Mouse (Mus musculus): Measurements from ENCODE around the gene Gm28845.
"Not testable (repeated sequence)": the region's sequence is repeated elsewhere in the genome, so short reads cannot be mapped to it uniquely, and the experiment has no call there.

The Gm28845 gene

GRCm38 (mm10) chr1:65107654-65108279 is 11.6 kb downstream of the Gm28845 start:
- DNase-seq (ENCODE audit: low spot score): no peak

GRCm38 (mm10) chr1:65103273-65103672 is 16.1 kb downstream of the Gm28845 start, which contains the start of gene Cryga:
Gene Cryga, minus strand, starts transcription at chr1:65103373.
- DNase-seq (ENCODE audit: low spot score): no peak

GRCm38 (mm10) chr1:65096953-65097352 is 22.4 kb downstream of the Gm28845 start:
- no peak for DNase-seq (ENCODE audit: low spot score)

DNA sequence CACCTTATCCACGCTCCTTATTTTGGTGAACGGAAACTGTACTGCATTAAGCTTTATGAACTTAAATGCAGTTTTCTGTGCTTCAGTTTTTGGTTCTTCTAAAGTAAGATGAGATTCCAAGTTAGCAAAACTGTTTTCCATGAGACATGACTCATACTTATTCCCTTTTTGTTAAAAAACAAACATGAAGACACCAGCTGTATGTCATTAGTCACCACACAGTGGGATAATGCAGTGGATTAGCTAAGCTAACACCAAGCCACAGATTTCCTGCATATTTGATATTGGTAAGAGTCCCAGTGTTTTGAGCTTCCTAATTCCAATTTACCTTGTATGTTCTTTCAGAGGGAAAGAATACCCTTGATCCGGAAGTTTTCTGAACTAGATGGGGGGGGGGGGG is 27.8 kb downstream of the Gm28845 start:
- no peak for DNase-seq (ENCODE audit: low spot score)

GRCm38 (mm10) chr1:65090370-65090769 is 29.0 kb downstream of the Gm28845 start:
- DNase-seq (ENCODE audit: low spot score): peak; percentile 23

DNA sequence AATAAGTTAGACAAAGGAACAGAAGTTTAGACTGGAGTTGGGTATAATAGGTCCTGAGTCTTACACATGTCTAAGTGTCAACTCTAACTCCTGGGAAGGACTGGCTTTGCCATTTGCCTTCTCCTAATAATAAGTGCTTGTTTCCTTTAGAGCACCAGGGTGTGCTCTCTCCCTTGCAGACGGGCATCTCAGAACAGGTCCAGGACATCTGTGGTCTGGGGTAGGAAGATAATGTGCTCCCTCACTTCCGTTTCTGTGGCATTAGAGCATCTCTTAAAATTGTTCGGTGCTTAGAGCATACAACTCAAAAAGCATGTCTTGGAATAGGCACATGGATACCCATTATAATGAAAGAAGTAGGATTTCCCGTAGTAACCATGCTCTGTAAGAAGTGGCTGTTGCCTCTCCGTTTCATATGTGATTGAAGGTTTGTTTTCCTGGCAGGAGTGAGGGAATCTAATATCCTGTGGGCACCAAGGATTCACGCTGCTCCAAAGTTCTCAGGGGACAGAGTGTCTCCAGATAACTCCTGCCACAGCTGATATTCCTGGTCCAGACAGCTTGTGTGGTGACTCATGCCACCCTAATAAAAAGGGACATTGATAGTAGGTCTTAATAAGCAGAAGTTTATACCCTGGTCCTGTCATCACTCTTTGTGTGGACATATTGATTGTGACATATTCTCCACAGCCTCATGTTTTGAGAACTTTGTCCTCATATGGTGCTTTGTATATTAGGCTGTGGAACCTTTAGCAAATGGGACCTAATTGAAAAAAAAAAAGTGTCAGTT is 30.6 kb downstream of the Gm28845 start:
- no peak for DNase-seq (ENCODE audit: low spot score)

DNA sequence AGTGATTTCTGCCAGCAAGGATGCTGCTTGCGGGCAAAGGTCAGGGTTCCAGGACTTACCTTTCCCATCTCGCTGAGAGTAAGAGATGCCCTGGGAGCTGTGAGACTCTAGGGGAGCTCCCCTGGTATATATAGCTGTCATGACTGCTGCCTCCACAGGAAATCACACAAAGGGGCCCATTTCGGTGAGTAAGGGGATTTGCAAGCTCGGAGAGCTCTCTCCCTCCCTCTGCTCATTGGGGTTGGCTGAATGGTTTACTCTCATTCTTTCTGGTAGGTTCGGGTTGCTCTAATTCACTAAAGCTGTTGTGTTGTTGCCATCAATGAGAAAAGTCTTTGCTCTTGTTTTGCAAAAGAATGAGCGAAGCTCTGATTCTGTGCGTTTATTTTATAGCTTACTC is 37.2 kb downstream of the Gm28845 start, which contains the start of gene Crygb:
TSS of gene Crygb (minus strand) at position 101 of the 400 bp plus-strand sequence.
- no peak for DNase-seq (ENCODE audit: low spot score)

DNA sequence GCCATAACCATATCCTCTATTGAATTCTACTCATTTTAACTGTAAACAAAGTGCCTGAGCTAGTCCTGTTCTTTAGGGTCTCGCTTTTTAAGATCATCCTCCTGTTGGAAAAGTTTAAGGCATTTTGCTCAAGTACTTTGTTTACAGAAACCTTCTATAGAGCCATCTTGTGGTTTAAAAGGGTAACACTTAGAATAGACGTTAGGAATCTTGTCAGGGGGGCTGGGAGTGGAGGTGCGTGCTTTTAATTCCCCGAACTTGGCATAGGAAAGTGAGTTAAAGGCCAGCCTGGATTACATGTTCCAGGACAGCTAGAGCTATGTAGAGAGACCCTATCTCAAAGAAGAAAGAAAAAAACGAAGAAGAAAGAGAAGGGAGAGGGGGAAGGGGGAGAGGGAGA is 43.8 kb downstream of the Gm28845 start:
- DNase-seq (ENCODE audit: low spot score): peak; percentile 24

DNA sequence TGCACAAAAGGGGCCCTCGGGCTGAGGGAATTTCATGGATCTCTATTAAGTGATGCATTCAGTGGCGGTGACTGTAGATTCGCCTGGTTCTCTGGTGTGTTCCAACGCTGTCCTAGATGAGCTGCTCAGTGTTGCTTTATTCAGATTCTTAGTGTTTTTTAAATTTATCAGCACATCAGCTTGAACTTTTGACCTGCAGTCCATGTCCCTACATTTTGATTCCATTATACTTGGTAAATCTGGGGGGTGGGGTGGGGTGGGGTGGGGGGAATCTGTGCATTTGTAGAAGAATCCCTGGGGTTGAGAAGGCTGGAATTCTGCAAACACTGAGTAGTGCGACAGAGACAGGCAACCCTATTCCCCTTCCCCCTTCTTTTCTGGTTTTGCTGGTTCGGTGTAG is 45.8 kb downstream of the Gm28845 start, which contains the start of gene Crygc:
TSS of gene Crygc (minus strand) at position 101 of the 400 bp plus-strand sequence.
- no peak for DNase-seq (ENCODE audit: low spot score)

DNA sequence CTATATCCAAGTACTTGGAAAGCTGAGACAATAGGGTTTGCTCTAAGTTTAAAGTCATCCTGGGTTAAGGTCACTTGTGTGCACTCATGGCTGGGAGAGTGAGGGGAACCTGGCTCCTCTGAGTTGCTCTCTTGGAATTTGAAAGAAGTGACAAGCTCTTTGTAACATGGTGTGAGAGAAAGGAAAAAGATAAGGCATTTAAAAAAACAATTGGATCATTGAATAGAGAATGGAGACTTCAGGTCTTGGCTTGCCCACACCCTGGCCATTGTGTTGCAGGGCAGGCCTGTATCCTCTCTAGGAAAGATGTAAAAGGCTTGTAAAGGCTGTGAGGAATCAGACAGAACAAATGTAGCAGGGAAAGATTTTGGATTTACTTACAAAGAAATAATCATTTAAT is 51.5 kb downstream of the Gm28845 start:
- no peak for DNase-seq (ENCODE audit: low spot score)

- no peak for DNase-seq (ENCODE audit: low spot score)
These were observed 55.2 kb downstream of the Gm28845 start for GRCm38 (mm10) chr1:65064201-65064600.

- DNase-seq (ENCODE audit: low spot score): no peak
These were observed 56.0 kb downstream of the Gm28845 start, which contains the start of gene Crygd for GRCm38 (mm10) chr1:65063352-65063751. Gene Crygd, minus strand, starts transcription at chr1:65063452.

- no peak for DNase-seq (ENCODE audit: low spot score)
These were observed 67.2 kb downstream of the Gm28845 start for GRCm38 (mm10) chr1:65052140-65052539.

DNA sequence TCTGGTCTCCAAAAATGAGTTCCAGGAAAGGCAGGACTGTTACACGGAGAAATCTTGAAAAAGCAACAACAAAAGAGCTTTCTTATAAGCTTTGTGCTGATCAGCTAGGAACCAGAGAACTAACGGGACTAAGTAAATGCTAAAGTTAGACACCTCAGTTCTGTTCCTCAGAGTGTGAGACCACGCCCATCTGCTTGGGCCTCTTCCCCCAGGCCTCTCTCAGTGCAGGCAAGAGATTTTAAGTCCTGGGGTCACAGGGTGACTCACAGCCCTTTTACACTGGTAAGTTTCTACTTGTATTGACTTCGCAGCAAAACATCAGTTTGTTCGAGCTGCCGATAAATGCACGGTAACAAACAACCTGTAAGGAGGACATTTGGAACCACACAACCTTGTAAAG is 67.7 kb downstream of the Gm28845 start:
- no peak for DNase-seq (ENCODE audit: low spot score)

DNA sequence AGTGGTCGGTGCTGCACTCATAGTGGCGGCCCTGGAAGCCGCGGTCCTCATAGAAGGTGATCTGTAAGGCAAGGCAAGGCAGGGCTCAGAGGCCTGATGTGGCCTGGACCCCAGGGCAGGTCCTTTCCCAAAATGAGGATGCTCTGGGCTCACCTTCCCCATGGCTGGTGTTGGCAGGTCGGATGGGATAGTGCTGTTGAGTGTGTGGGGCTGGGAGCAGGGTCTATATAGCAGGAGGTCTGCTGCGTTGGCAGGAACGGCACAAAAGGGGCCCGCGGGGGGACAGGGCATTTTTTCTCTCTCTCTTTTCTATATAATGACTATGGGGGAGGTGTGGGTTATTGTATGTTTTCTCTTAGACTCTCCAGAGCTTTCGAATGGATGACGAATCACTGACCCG is 68.4 kb downstream of the Gm28845 start, which contains the start of gene Cryge:
TSS of gene Cryge (minus strand) at position 198 of the 400 bp plus-strand sequence.
- not testable (repeated sequence) for DNase-seq (ENCODE audit: low spot score)
